Mouse (Mus musculus) ES-E14 (cell line): ENCODE measurements around the gene Zmiz1. TPM values are rescaled to one million over a fixed set of nuclear protein-coding genes. Genes with fewer than 3 reads are reported as not detected.

Experiments used
- DNase-seq: peaks from one replicate; pipeline ENCODE4 v3.0.0-alpha.2; 2013; ENCODE audit warnings: low read depth, low spot score
- H3K27ac ChIP-seq: 2 replicates; pipeline ENCODE4 v1.5.1; 2012; ENCODE audit warnings: low read depth, mild to moderate bottlenecking, low read length, moderate library complexity, mixed read lengths; ENCODE audit not compliant: poor library complexity, insufficient read depth, severe bottlenecking
- H3K36me3 ChIP-seq: 2 replicates; pipeline ENCODE4 v1.6.1; 2012; ENCODE audit warnings: mild to moderate bottlenecking, low read length, moderate library complexity, mixed read lengths; ENCODE audit not compliant: control insufficient read depth, poor library complexity, insufficient read depth, severe bottlenecking
- H3K4me1 ChIP-seq, 2 experiments: fragments of 150-350 bp in 1 of 2; sonication (generic) in 1 of 2; 2 replicates each; pipeline ENCODE4 v1.6.1; 2012; ENCODE audit warnings: low read length in 2 of 2, mild to moderate bottlenecking in 1 of 2, mixed read lengths in 1 of 2; ENCODE audit not compliant: control insufficient read depth in 2 of 2, insufficient read depth in 2 of 2, poor library complexity in 1 of 2
- H3K4me3 ChIP-seq, 2 experiments: fragments of 150-350 bp in 1 of 2; sonication (generic) in 1 of 2; 2 replicates each; pipeline ENCODE4 v1.5.1; 2012; ENCODE audit warnings: low read length in 2 of 2, low read depth in 1 of 2, mild to moderate bottlenecking in 1 of 2, mixed read lengths in 1 of 2; ENCODE audit not compliant: insufficient read depth in 1 of 2, poor library complexity in 1 of 2, severe bottlenecking in 1 of 2
- H3K9ac ChIP-seq: 2 replicates; pipeline ENCODE4 v1.6.1; 2012; ENCODE audit warnings: low read depth, mild to moderate bottlenecking, low read length, mixed read lengths; ENCODE audit not compliant: poor library complexity, insufficient read depth, severe bottlenecking
- H3K9me3 ChIP-seq: fragments of 150-350 bp; sonication (generic); 2 replicates; pipeline ENCODE4 v1.6.1; 2012; ENCODE audit warnings: low read depth, mild to moderate bottlenecking, low read length; ENCODE audit not compliant: control insufficient read depth, insufficient read depth
- CHD2 ChIP-seq: IDR thresholded peaks from 2 replicates; pipeline ENCODE4 v1.6.1; 2014; ENCODE audit warnings: mild to moderate bottlenecking, low read depth, low read length, inconsistent platforms
- HCFC1 ChIP-seq: IDR thresholded peaks from 2 replicates; pipeline ENCODE4 v1.6.1; 2012; ENCODE audit warnings: low read length, inconsistent platforms, borderline replicate concordance; ENCODE audit not compliant: insufficient read depth
- MAFK ChIP-seq: IDR thresholded peaks from 2 replicates; pipeline ENCODE4 v1.6.1; 2014; ENCODE audit warnings: mild to moderate bottlenecking, low read depth, low read length, inconsistent platforms; ENCODE audit not compliant: insufficient read depth
- ZC3H11A ChIP-seq: IDR thresholded peaks from 2 replicates; pipeline ENCODE4 v1.6.1; 2012; ENCODE audit warnings: low read depth, mild to moderate bottlenecking, inconsistent platforms, low read length, borderline replicate concordance
- ZNF384 ChIP-seq: IDR thresholded peaks from 2 replicates; pipeline ENCODE4 v1.6.1; 2012; ENCODE audit warnings: low read depth, low read length, inconsistent platforms
- in situ Hi-C, 2 experiments: fragments of 600-800 bp; cut with MboI; formaldehyde crosslinking; loops; one replicate each; pipeline ENCODE4 v1.15.1; 2025; ENCODE audit warnings: low sequenced_read_pairs in 2 of 2, inconsistent platforms in 1 of 2; ENCODE audit not compliant: unreplicated experiment in 2 of 2
- total RNA-seq: library from RNA; depleted of rRNA; stranded (reverse); fragments of 300-350 nt; gene quantifications from 2 replicates; pipeline ENCODE4 v1.2.3, GENCODE M21; 2012

Gene Zmiz1
- total RNA-seq, 1 experiment = 16.9 TPM

DNA sequence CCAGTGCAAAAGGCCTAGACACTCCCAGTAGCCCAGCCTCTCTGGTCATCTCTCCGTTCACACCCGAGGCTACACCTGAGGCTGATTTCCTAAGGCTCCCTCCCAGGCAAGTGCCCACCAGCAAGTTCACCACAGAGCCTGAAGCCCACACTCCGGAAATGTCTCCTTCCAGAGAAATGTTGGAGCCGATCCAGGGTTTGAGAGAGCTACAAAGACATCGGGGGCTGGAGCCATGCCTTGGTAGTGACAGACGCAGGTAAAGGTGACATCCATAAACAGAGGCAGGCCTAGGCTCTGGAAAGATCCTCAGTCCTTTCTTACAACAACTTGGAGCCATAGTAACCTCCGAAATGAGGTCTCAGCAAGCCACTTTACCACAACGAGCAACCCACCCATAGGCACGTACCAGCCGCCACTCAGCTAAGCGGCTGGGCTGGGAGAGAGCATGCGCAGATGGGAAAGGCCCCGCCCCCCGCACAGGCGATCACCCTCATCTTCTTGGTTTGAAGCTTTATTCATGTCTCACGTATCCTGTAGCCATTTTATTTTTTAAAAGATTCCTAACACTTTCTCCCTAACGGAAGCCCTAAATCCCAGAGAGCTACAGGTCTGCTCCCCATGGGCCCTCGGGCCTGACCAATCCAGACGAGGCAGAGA is 206.5 kb downstream of the Zmiz1 start:
- H3K27ac ChIP-seq = peak overlapping the region; percentile 26; the same call in 1 of the 2 replicates
- in situ Hi-C loops = no loop called here
- peaks cover 6% of the 10 kb centered on the region; the same call in 1 of the 2 replicates for H3K36me3 ChIP-seq
- TF ChIP-seq HCFC1 (no peak), MAFK (no peak), ZNF384 (no peak), ZC3H11A (no peak), CHD2 (no peak)
- H3K9me3 ChIP-seq = no peaks in the 10 kb centered on the region
- H3K9ac ChIP-seq = peak overlapping the region; percentile 65; the same call in 1 of the 2 replicates
- peak; percentile 52 for DNase-seq
- H3K4me3 ChIP-seq = peak overlapping the region; percentile 34 to 36
- H3K4me1 ChIP-seq = peaks cover 8 to 16% of the 10 kb centered on the region in 2 experiments; a peak in 3 of 4 replicates

GRCm38 (mm10) chr14:25666668-25667376 is 207.8 kb downstream of the Zmiz1 start:
- Histone ChIP-seq H3K9ac (no peak overlapping the region), H3K27ac (no peak overlapping the region), H3K4me1 (peaks cover 6 to 11% of the 10 kb centered on the region in 2 experiments; a peak in 3 of 4 replicates), H3K9me3 (no peaks in the 10 kb centered on the region), H3K36me3 (peaks cover 6% of the 10 kb centered on the region; the same call in 1 of the 2 replicates), H3K4me3 (no peak overlapping the region)
- TF ChIP-seq ZNF384 = no peak
- no peak for TF ChIP-seq CHD2
- TF ChIP-seq ZC3H11A = no peak
- TF ChIP-seq MAFK = no peak
- no peak for TF ChIP-seq HCFC1
- DNase-seq = no peak
- in situ Hi-C loops = no loop called here

GRCm38 (mm10) chr14:25667587-25667986 is 208.6 kb downstream of the Zmiz1 start:
- H3K4me1 ChIP-seq = peaks cover 5 to 10% of the 10 kb centered on the region in 2 experiments; a peak in 2 of 4 replicates
- no peaks in the 10 kb centered on the region for H3K9me3 ChIP-seq
- peaks cover 6% of the 10 kb centered on the region; the same call in 1 of the 2 replicates for H3K36me3 ChIP-seq
- DNase-seq = no peak
- H3K4me3 ChIP-seq = no peak overlapping the region
- no peak for TF ChIP-seq ZNF384
- no peak for TF ChIP-seq CHD2
- in situ Hi-C loops = no loop called here
- H3K9ac ChIP-seq = no peak overlapping the region
- H3K27ac ChIP-seq = no peak overlapping the region

DNA sequence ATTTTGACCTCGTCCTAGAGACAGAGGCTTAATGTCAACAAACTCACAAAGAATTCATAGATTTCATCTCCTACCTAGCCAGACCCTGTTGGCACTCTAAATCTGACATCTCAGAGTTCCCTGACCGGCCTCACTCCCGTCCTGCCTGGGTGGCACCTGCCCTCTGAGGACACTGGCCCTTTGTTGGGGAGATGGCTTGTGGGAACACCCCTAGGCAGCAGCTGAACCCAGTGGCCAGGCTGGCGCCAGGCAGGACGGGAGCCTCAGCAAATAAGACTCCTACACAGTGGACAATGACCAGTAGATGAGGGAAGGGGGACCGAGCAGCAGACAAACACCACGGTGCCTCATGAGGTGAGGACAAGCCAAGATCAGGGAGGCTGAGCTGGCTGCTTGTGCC is 220.6 kb downstream of the Zmiz1 start:
- no peak overlapping the region for H3K27ac ChIP-seq

More for the DNA sequence above, 220.6 kb downstream of the Zmiz1 start:
- no peak for DNase-seq
- H3K4me1 ChIP-seq = peaks cover 0 to 2% of the 10 kb centered on the region in 2 experiments; a peak in 1 of 4 replicates
- H3K36me3 ChIP-seq = no peaks in the 10 kb centered on the region
- no peaks in the 10 kb centered on the region for H3K9me3 ChIP-seq
- no peak for TF ChIP-seq HCFC1
- no peak for TF ChIP-seq ZNF384
- TF ChIP-seq CHD2 = no peak
- TF ChIP-seq ZC3H11A = no peak
- no peak for TF ChIP-seq MAFK
- no peak overlapping the region for H3K9ac ChIP-seq
- H3K4me3 ChIP-seq = no peak overlapping the region
- in situ Hi-C loops = no loop called here
